Mouse (Mus musculus) kidney, postnatal 0 days (tissue): ENCODE data around the gene Tbc1d4. TPM values are rescaled to one million over a fixed set of nuclear protein-coding genes. Genes with fewer than 3 reads are reported as not detected.

Source experiments
- ATAC-seq: fragments of 200-750 bp; cut with Nextera tagmentation; replicated peaks from 2 replicates; pipeline ENCODE4 v1.8.0; 2017; ENCODE audit warnings: low read depth, moderate number of reproducible peaks, moderate TSS enrichment, moderate library complexity; ENCODE audit not compliant: low FRiP score
- DNase-seq: peaks from one replicate; pipeline ENCODE4 v3.0.0-alpha.2; 2016; ENCODE audit warnings: low spot score
- H3K27ac ChIP-seq: fragments of 300-500 bp; sonication (generic); 2 replicates; pipeline ENCODE4 v1.5.1; 2014; ENCODE audit warnings: mild to moderate bottlenecking
- H3K27me3 ChIP-seq: fragments of 300-500 bp; sonication (generic); 2 replicates; pipeline ENCODE4 v1.6.1; 2014; ENCODE audit warnings: low read length, mixed read lengths; ENCODE audit not compliant: insufficient read depth
- H3K36me3 ChIP-seq: fragments of 300-500 bp; sonication (generic); 2 replicates; pipeline ENCODE4 v1.6.1; 2014; ENCODE audit warnings: low read length, mixed read lengths; ENCODE audit not compliant: insufficient read depth
- H3K4me1 ChIP-seq: fragments of 300-500 bp; sonication (generic); replicated peaks from 2 replicates; pipeline ENCODE4 v1.6.1; 2014; ENCODE audit warnings: antibody characterized with exemption, low read length, mixed read lengths; ENCODE audit not compliant: insufficient read depth
- H3K4me2 ChIP-seq: fragments of 300-500 bp; sonication (generic); 2 replicates; pipeline ENCODE4 v1.6.1; 2014; ENCODE audit warnings: mild to moderate bottlenecking, low read length, moderate library complexity, mixed read lengths
- H3K4me3 ChIP-seq: fragments of 300-500 bp; sonication (generic); replicated peaks from 2 replicates; pipeline ENCODE4 v1.5.1; 2014; ENCODE audit warnings: low read depth, low read length
- H3K9ac ChIP-seq: fragments of 300-500 bp; sonication (generic); 2 replicates; pipeline ENCODE4 v1.6.1; 2014; ENCODE audit warnings: low read depth, low read length
- H3K9me3 ChIP-seq: fragments of 300-500 bp; sonication (generic); replicated peaks from 2 replicates; pipeline ENCODE4 v1.6.1; 2016; ENCODE audit warnings: low read length, inconsistent platforms, mixed read lengths
- CTCF ChIP-seq: IDR thresholded peaks from 2 replicates; pipeline ENCODE4 v1.5.1; 2016; ENCODE audit warnings: antibody characterized with exemption, low read depth, mild to moderate bottlenecking, moderate library complexity
- WGBS: fragments of 180-500 bp; shearing (Covaris S2); extraction: QIAGEN DNeasy Blood & Tissue Kit; methylation state at CpG from one replicate; pipeline ENCODE4 v1.1.7; 2014; 5-methylcytosine and 5-hydroxymethylcytosine counted together
- polyA plus RNA-seq: library from polyadenylated mRNA; unstranded; fragments of >200 nt; fragmentation: Nextera tagmentation; extraction: Ambion mirVana; gene quantifications from 2 replicates; pipeline ENCODE4 v1.2.1, GENCODE M21; 2015

The Tbc1d4 gene
- polyA plus RNA-seq, 1 experiment from 2014 or later, result 15.9 TPM

DNA sequence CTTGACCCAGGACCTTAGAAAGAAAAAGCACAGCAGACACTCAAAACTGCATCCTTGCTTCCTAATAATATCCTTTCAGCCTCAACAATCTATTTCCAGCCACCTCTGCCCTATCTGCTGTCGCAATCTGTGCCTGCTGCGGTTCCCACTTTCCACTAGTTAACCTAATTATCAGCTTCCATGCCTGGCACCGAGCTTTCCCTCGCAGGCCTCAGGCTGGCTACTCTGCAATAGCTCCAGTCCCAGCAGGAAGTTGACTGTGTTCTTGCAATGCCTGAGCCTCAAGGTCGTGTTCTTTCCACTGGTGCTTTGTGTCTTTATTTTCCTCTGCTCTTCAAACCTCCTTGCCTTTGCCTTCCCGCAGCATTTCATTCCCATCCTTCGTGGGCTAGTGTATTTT is 22.9 kb downstream of the Tbc1d4 start:
- Histone ChIP-seq H3K4me2 (no peak overlapping the region), H3K27me3 (no peaks in the 10 kb centered on the region), H3K9me3 (no peaks in the 10 kb centered on the region), H3K4me3 (no peak overlapping the region), H3K9ac (no peak overlapping the region), H3K27ac (no peak overlapping the region), H3K4me1 (no peaks in the 10 kb centered on the region), H3K36me3 (no peaks in the 10 kb centered on the region)
- no peak for TF ChIP-seq CTCF
- 73% methylated on average over 7 of the region's 7 CpGs for WGBS
- ATAC-seq (no peak), DNase-seq (no peak)

DNA sequence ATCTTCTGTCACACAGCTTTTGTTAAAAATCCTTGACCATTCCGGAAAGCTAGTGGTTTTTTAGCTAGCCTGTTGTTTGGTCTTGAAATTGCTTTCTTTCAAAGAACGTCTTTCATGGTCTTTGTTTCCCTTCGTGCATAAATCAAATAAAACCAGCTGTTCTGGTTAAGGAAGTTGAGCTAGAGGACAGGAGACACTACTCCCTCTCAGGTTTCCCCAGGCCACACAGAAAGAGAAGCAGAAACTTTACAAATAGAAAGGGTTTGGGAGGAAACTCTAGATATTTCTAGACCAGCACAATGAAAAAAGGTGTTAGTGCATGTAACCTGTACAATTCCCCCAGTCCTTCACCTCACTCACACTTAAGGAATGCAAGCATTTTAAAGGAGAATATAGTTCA is 33.3 kb downstream of the Tbc1d4 start:
- H3K27ac ChIP-seq, result no peak overlapping the region

DNA sequence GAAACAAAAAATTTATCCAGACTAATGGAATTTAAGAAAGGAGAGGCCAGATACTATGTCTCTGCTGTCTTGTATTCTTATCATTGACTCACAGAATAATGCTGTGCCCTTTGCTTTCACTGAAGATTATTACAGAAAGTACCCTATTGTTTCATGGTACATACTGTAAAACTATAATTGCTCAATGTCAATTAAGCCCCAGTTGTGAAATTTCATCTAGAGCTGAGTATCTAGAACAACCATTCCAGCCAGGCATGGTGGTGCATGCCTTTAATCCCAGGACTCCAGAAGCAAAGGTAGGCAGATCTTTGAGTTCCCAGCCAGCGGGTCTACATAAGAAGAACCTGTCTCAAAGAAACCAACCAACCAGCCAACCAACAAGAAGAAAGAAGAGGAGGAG is 34.5 kb downstream of the Tbc1d4 start:
- H3K4me1 ChIP-seq, result no peaks in the 10 kb centered on the region
- H3K36me3 ChIP-seq, result no peaks in the 10 kb centered on the region
- no peak overlapping the region for H3K4me2 ChIP-seq
- H3K4me3 ChIP-seq, result no peak overlapping the region
- no peaks in the 10 kb centered on the region for H3K9me3 ChIP-seq
- H3K27me3 ChIP-seq, result no peaks in the 10 kb centered on the region
- no peak overlapping the region for H3K27ac ChIP-seq
- no peak for TF ChIP-seq CTCF
- DNase-seq, result no peak
- 93% methylated on average over 1 of the region's 1 CpGs for WGBS
- ATAC-seq, result no peak
- no peak overlapping the region for H3K9ac ChIP-seq

More for the DNA sequence above, 33.3 kb downstream of the Tbc1d4 start:
- Histone ChIP-seq H3K4me3 (no peak overlapping the region), H3K4me1 (no peaks in the 10 kb centered on the region), H3K27me3 (no peaks in the 10 kb centered on the region), H3K9me3 (no peaks in the 10 kb centered on the region), H3K4me2 (no peak overlapping the region; the same call in 1 of the 2 replicates), H3K36me3 (no peaks in the 10 kb centered on the region), H3K9ac (no peak overlapping the region)
- WGBS, result 9% methylated on average over 3 of the region's 3 CpGs
- ATAC-seq (no peak), DNase-seq (peak; percentile 79)
- TF ChIP-seq CTCF, result no peak

DNA sequence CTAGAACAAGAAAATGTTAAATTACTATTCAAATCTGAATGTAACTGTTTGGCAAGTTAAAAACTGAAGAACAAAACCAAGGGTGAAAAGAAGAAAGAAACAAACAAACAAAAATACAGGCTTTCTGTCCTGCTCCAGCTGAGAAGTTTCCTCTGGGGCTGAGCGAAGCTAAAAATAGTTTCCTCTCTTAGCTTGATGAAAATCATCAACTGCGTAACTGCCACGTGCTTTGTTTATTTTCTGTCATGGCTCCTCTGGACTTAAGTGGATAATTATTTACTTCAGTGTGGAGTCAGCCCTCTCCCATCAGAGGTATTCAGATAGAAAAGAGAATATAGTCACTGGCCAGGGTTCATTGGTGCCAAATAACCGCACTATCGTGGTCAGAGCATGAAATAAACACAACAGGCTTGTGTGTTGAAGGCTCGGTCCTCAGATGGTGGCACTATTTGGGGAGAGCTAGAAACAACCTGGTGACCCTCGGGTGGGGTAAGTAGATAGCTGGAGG is 35.8 kb downstream of the Tbc1d4 start:
- ATAC-seq (no peak), DNase-seq (peak; percentile 61)
- Histone ChIP-seq H3K9me3 (no peaks in the 10 kb centered on the region), H3K27me3 (no peaks in the 10 kb centered on the region), H3K4me1 (no peaks in the 10 kb centered on the region), H3K4me3 (no peak overlapping the region), H3K36me3 (no peaks in the 10 kb centered on the region), H3K4me2 (no peak overlapping the region), H3K9ac (no peak overlapping the region), H3K27ac (no peak overlapping the region)
- WGBS, result 50% methylated on average over 7 of the region's 7 CpGs
- no peak for TF ChIP-seq CTCF

DNA sequence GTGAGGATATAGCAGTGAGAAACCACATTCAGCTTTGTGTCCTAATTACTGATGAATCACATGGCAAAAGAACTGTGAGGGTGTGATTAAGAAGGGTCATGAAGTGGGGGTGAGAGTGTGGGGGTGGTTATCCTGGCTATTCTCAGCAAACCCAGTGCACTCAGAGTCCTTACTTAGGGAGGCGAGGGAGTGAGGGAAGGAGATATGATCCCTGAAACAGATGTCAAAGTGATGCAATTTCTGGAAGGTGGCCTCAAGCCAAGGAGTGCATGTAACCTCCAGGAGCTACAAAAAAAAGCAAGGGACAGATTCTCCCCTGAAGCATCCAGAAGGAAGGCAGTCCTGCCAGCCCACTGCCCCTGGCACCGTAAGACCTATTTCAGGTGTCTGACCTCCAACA is 40.2 kb downstream of the Tbc1d4 start:
- H3K4me3 ChIP-seq, result no peak overlapping the region
- no peaks in the 10 kb centered on the region for H3K27me3 ChIP-seq
- H3K4me1 ChIP-seq, result no peaks in the 10 kb centered on the region
- DNase-seq, result peak; percentile 83
- no peak overlapping the region; the same call in 1 of the 2 replicates for H3K27ac ChIP-seq
- H3K36me3 ChIP-seq, result no peaks in the 10 kb centered on the region
- peak; percentile 73; the same call in 1 of the 2 replicates for ATAC-seq
- no peak overlapping the region for H3K4me2 ChIP-seq
- no peaks in the 10 kb centered on the region for H3K9me3 ChIP-seq
- no peak overlapping the region for H3K9ac ChIP-seq
- no peak for TF ChIP-seq CTCF
- WGBS, result 42% methylated on average over 2 of the region's 2 CpGs

DNA sequence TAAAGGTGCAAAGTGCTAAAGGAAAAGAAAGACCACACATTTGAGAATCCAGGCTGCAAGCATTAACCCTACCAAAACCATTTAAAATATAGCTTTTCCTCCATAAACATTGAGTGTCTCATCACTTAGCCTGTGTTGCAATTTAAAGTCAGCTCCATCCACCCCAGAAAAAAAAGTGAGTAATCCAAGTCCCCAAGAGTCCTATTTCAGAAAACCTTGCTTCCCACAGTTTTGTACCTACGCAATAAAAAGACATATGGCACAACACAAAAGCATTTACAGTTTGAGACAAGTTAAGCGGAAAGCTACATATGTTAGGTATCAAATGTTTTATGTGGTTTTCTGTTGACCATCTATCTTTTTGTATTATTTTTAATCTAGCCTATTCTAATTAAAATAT is 42.3 kb downstream of the Tbc1d4 start:
- no peak overlapping the region for H3K4me2 ChIP-seq
- DNase-seq (no peak), ATAC-seq (no peak)
- WGBS, result 84% methylated on average over 2 of the region's 2 CpGs
- H3K9me3 ChIP-seq, result no peaks in the 10 kb centered on the region
- no peak overlapping the region for H3K9ac ChIP-seq
- H3K27me3 ChIP-seq, result no peaks in the 10 kb centered on the region
- no peaks in the 10 kb centered on the region for H3K4me1 ChIP-seq
- no peaks in the 10 kb centered on the region for H3K36me3 ChIP-seq
- no peak overlapping the region for H3K4me3 ChIP-seq
- H3K27ac ChIP-seq, result no peak overlapping the region
- no peak for TF ChIP-seq CTCF

DNA sequence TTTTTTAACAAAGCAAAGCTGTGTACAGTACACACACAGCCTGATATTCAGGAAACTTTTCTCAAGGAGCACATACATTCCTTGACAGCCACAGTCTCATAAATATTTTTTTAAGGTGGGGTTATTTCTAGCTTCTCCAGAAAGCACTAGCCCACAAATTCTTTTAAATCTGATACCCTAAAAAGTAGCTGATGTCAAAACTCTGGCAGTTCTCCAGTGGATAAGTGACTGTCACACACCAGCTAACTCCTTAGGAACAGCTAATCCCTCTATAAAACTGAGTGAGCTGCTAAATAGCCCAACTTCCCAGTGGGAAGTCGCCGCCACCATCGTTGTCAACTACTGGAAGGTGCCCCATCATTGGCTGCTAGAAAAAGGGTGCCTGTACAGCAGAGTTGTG is 43.3 kb downstream of the Tbc1d4 start:
- no peaks in the 10 kb centered on the region for H3K9me3 ChIP-seq
- H3K4me1 ChIP-seq, result no peaks in the 10 kb centered on the region
- no peak for TF ChIP-seq CTCF
- no peaks in the 10 kb centered on the region for H3K27me3 ChIP-seq
- no peaks in the 10 kb centered on the region for H3K36me3 ChIP-seq
- H3K4me3 ChIP-seq, result no peak overlapping the region
- H3K4me2 ChIP-seq, result no peak overlapping the region
- WGBS, result 64% methylated on average over 3 of the region's 3 CpGs
- no peak overlapping the region for H3K9ac ChIP-seq
- H3K27ac ChIP-seq, result no peak overlapping the region
- DNase-seq (peak; percentile 14), ATAC-seq (no peak)
